26 mouse cellular contexts compared by ENCODE assay signal in genomic region chr9:66211420-66211819, GRCm38 (mm10). TPM values are rescaled to one million over a fixed set of nuclear protein-coding genes. Genes with fewer than 3 reads are reported as not detected.
DNase-seq lines count a peak whose midpoint lies in the region; ATAC-seq and TF ChIP-seq lines count a peak whose summit lies in the region.
"Had no signal": no experiment of that assay in that cellular context is flagged by ENCODE, and none has a peak within 500 bp of the region (broad histone marks: within the 10 kb centered on the region; RNA-seq: fewer than 3 reads in every experiment).

No protein-coding gene starts in this region.

- DNase-seq in heart, adult 2 months: no peak
- DNase-seq in kidney, adult 8-10 months: no peak
- DNase-seq in liver, postnatal 0 days: no peak
- no peak for DNase-seq in liver
- DNase-seq in brain, embryonic 14.5 days (ENCODE audit: low read depth): peak; percentile 9
- DNase-seq in c-Kit-positive CD71-positive TER-119-positive erythroid progenitor cells, embryonic 14.5 days (ENCODE audit: low spot score): no peak
- DNase-seq: adrenal gland, adult 8-10 months; cerebellum, adult 11-12 months; cerebellum, postnatal 10 days; forebrain, postnatal 0 days; gastrocnemius, postnatal 14 days; kidney, adult 11 months; kidney, postnatal 4 days; lung, adult 18-20 months; lung, postnatal 10 days; midbrain, embryonic 14.5 days; retina, postnatal 1 day; right cerebral cortex, postnatal 14 days had no signal

- no peak overlapping the region for H3K4me3 ChIP-seq in heart, adult 2 months
- H3K4me3 ChIP-seq in heart, embryonic 11.5 days (ENCODE audit: low read depth, low read length): no peak overlapping the region
- no peak overlapping the region for H3K4me3 ChIP-seq in kidney, embryonic 15.5 days (replicated peaks)
- no peak overlapping the region for H3K4me3 ChIP-seq in liver, postnatal 0 days (ENCODE audit: low read depth, low read length)
- H3K4me3 ChIP-seq: embryonic facial prominence, embryonic 15.5 days; forebrain, embryonic 12.5 days; hindbrain, embryonic 10.5 days; hindbrain, embryonic 15.5 days had no signal

- H3K9ac ChIP-seq in heart, adult 2 months (ENCODE audit: low read depth, low read length): no peak overlapping the region
- H3K9ac ChIP-seq in heart, embryonic 11.5 days (ENCODE audit: low read depth, low read length): no peak overlapping the region
- H3K9ac ChIP-seq in kidney, embryonic 15.5 days: no peak overlapping the region
- H3K9ac ChIP-seq in liver, postnatal 0 days (replicated peaks): no peak overlapping the region
- H3K9ac ChIP-seq: embryonic facial prominence, embryonic 15.5 days; forebrain, embryonic 12.5 days; forebrain, postnatal 0 days; hindbrain, embryonic 15.5 days had no signal

- no peak for TF ChIP-seq CTCF in heart, adult 2 months (IDR thresholded peaks at IDR 0.05)
- TF ChIP-seq CTCF in liver, postnatal 0 days (IDR thresholded peaks at IDR 0.05; ENCODE audit: low read depth): no peak
- no peak for TF ChIP-seq CTCF in brain, embryonic 14.5 days (IDR thresholded peaks at IDR 0.05; ENCODE audit: borderline replicate concordance, extremely low read depth, insufficient read depth, insufficient read length)

- no peaks in the 10 kb centered on the region for H3K79me2 ChIP-seq in heart, adult 2 months (replicated peaks; ENCODE audit: control insufficient read depth, insufficient read depth, low read length)

- H3K36me3 ChIP-seq in heart, adult 2 months (ENCODE audit: control insufficient read depth, insufficient read depth, low read length): peaks cover 9% of the 10 kb centered on the region
- no peaks in the 10 kb centered on the region for H3K36me3 ChIP-seq in heart, embryonic 11.5 days (ENCODE audit: control insufficient read depth, insufficient read depth, low read length)
- no peaks in the 10 kb centered on the region for H3K36me3 ChIP-seq in kidney, embryonic 15.5 days
- no peaks in the 10 kb centered on the region for H3K36me3 ChIP-seq in liver, postnatal 0 days (replicated peaks; ENCODE audit: insufficient read depth, low read length)
- H3K36me3 ChIP-seq: embryonic facial prominence, embryonic 15.5 days; forebrain, embryonic 12.5 days; hindbrain, embryonic 10.5 days; hindbrain, embryonic 15.5 days had no signal

- TF ChIP-seq POLR2A in heart, adult 2 months (IDR thresholded peaks at IDR 0.05; ENCODE audit: insufficient read depth, low read depth, low read length): no peak
- TF ChIP-seq POLR2A in brain, embryonic 14.5 days (IDR thresholded peaks at IDR 0.05; ENCODE audit: borderline replicate concordance, extremely low read depth, insufficient read depth, insufficient read length, poor library complexity, severe bottlenecking): no peak

- ATAC-seq in heart, embryonic 11.5 days (replicated peaks; ENCODE audit: insufficient number of reproducible peaks, low FRiP score, low TSS enrichment): no peak
- ATAC-seq in kidney, embryonic 15.5 days (replicated peaks; ENCODE audit: low FRiP score): no peak
- ATAC-seq in liver, postnatal 0 days: no peak
- ATAC-seq: CD4-positive, CD25-positive, alpha-beta regulatory T cell, adult 4 months; forebrain, postnatal 0 days; inflammation-experienced regulatory T-cells, adult 6 months had no signal

- 37% methylated on average over 4 of the region's 4 CpGs for WGBS in heart, adult 2 months
- WGBS in heart, embryonic 11.5 days (ENCODE audit: insufficient replicate concordance): 51% methylated on average over 4 of the region's 4 CpGs
- 45% methylated on average over 4 of the region's 4 CpGs for WGBS in kidney, embryonic 15.5 days
- whole genome bisulfite sequencing in liver, postnatal 0 days (ENCODE audit: insufficient replicate concordance): 60% methylated on average over 4 of the region's 4 CpGs

- intact Hi-C loops in heart, adult 2 months (cut with DNase I): no loop called here

- no peaks in the 10 kb centered on the region for H3K27me3 ChIP-seq in heart, adult 2 months (ENCODE audit: control insufficient read depth, insufficient read depth, low read length)
- H3K27me3 ChIP-seq in heart, embryonic 11.5 days (ENCODE audit: control insufficient read depth, insufficient read depth, low read length): no peaks in the 10 kb centered on the region
- H3K27me3 ChIP-seq in kidney, embryonic 15.5 days: no peaks in the 10 kb centered on the region
- H3K27me3 ChIP-seq in liver, postnatal 0 days (ENCODE audit: insufficient read depth, low read length): no peaks in the 10 kb centered on the region
- H3K27me3 ChIP-seq: embryonic facial prominence, embryonic 15.5 days; forebrain, embryonic 12.5 days; hindbrain, embryonic 15.5 days had no signal

- 0 out of 2 replicates have a peak, but pooled peaks have one; percentile 23 for TF ChIP-seq EP300 in heart, adult 2 months (IDR thresholded peaks at IDR 0.05; ENCODE audit: insufficient read depth, low read depth, low read length)
- TF ChIP-seq EP300 in liver, postnatal 0 days (IDR thresholded peaks at IDR 0.05; ENCODE audit: low read depth): no peak

- no peak overlapping the region for H3K4me2 ChIP-seq in heart, embryonic 11.5 days
- no peak overlapping the region for H3K4me2 ChIP-seq in kidney, embryonic 15.5 days
- H3K4me2 ChIP-seq in liver, postnatal 0 days (ENCODE audit: low read depth, low read length): no peak overlapping the region
- H3K4me2 ChIP-seq: embryonic facial prominence, embryonic 15.5 days; forebrain, embryonic 12.5 days; hindbrain, embryonic 15.5 days had no signal

- peaks cover 34% of the 10 kb centered on the region for H3K4me1 ChIP-seq in heart, adult 2 months (ENCODE audit: control insufficient read depth, insufficient read depth, low read length)
- peaks cover 42% of the 10 kb centered on the region for H3K4me1 ChIP-seq in heart, embryonic 11.5 days (ENCODE audit: control insufficient read depth, insufficient read depth, low read length)
- peaks cover 33% of the 10 kb centered on the region for H3K4me1 ChIP-seq in kidney, embryonic 15.5 days
- H3K4me1 ChIP-seq in liver, postnatal 0 days (ENCODE audit: insufficient read depth): peaks cover 45% of the 10 kb centered on the region
- H3K4me1 ChIP-seq: hindbrain, embryonic 15.5 days had no signal

- H3K9me3 ChIP-seq in heart, embryonic 11.5 days (replicated peaks; ENCODE audit: control insufficient read depth, low read length): no peaks in the 10 kb centered on the region
- no peaks in the 10 kb centered on the region for H3K9me3 ChIP-seq in kidney, embryonic 15.5 days (replicated peaks)
- no peaks in the 10 kb centered on the region for H3K9me3 ChIP-seq in liver, postnatal 0 days (ENCODE audit: low read length)
- H3K9me3 ChIP-seq: embryonic facial prominence, embryonic 15.5 days; forebrain, embryonic 12.5 days; hindbrain, embryonic 10.5 days; hindbrain, embryonic 15.5 days had no signal

- peak overlapping the region; percentile 55 for H3K27ac ChIP-seq in heart, adult 2 months
- no peak overlapping the region for H3K27ac ChIP-seq in heart, embryonic 11.5 days (ENCODE audit: low read depth, low read length)
- H3K27ac ChIP-seq in kidney, embryonic 15.5 days: peak overlapping the region; percentile 37; the same call in 1 of the 2 replicates
- H3K27ac ChIP-seq in liver, postnatal 0 days (ENCODE audit: low read depth): 0 out of 2 replicates have a peak overlapping the region, but pooled peaks have one; percentile 8
- H3K27ac ChIP-seq: embryonic facial prominence, embryonic 15.5 days; forebrain, embryonic 12.5 days; hindbrain, embryonic 15.5 days had no signal

RNA-seq across cellular contexts. Expression of gene Dapk2, which starts 53.4 kb away (rescaled TPM):
- 1 to 10 TPM; 5.8 TPM for total RNA-seq in heart, adult 2 months (2021)
- 5.6 and 8.5 TPM in 2 replicates for polyA plus RNA-seq in heart, adult 2 months (2012; rRNA removed)
- 9.8 and 11.2 TPM in 2 replicates for polyA plus RNA-seq in heart, embryonic 11.5 days (2014; fragmentation: Nextera tagmentation; extraction: Ambion mirVana)
- polyA plus RNA-seq in kidney, embryonic 15.5 days (2015; fragmentation: Nextera tagmentation; extraction: Ambion mirVana): 4.8 and 6.5 TPM in 2 replicates
- polyA plus RNA-seq in liver, postnatal 0 days (2015; fragmentation: Nextera tagmentation; extraction: Ambion mirVana): 21.6 and 23.4 TPM in 2 replicates
- 1.0 and 1.1 TPM in 2 replicates for polyA plus RNA-seq in brain, embryonic 14.5 days (2012; rRNA removed)
